Mouse (Mus musculus) E14TG2a.4 (cell line): ENCODE measurements around the gene Tmprss2.

ENCODE experiments used
- H3K27me3 ChIP-seq: 2 replicates; pipeline ENCODE4 v1.6.1; 2014; ENCODE audit warnings: low read length, control low read depth; ENCODE audit not compliant: insufficient read depth
- H3K36me3 ChIP-seq: 2 replicates; pipeline ENCODE4 v1.6.1; 2014; ENCODE audit warnings: low read length, control low read depth; ENCODE audit not compliant: insufficient read depth
- H3K4me1 ChIP-seq: replicated peaks from 2 replicates; pipeline ENCODE4 v1.6.1; 2014; ENCODE audit warnings: low read depth, low read length, control low read depth
- H3K4me3 ChIP-seq: replicated peaks from 2 replicates; pipeline ENCODE4 v1.5.1; 2014; ENCODE audit warnings: mild to moderate bottlenecking, low read length
- H3K9me3 ChIP-seq: 2 replicates; pipeline ENCODE4 v1.6.1; 2014; ENCODE audit warnings: low read length, control low read depth
- CTCF ChIP-seq: conservative IDR thresholded peaks from 2 replicates; pipeline ENCODE4 v1.5.1; 2014; ENCODE audit warnings: low read length
- NANOG ChIP-seq: IDR thresholded peaks from 2 replicates; pipeline ENCODE4 v1.6.1; 2014; ENCODE audit warnings: borderline replicate concordance, low read length, mixed read lengths
- POU5F1 ChIP-seq: IDR thresholded peaks from 2 replicates; pipeline ENCODE4 v1.6.1; 2014; ENCODE audit warnings: low read length, borderline replicate concordance

Gene Tmprss2

GRCm38 (mm10) chr16:97610939-97611338 is at the start of gene Tmprss2:
Gene Tmprss2, minus strand, starts transcription at chr16:97611195.
- Histone ChIP-seq H3K27me3 (peaks cover 54% of the 10 kb centered on the region), H3K4me1 (peaks cover 18% of the 10 kb centered on the region), H3K9me3 (no peaks in the 10 kb centered on the region), H3K36me3 (no peaks in the 10 kb centered on the region), H3K4me3 (peak within 1 kb of the TSS; percentile 68)
- no peak for TF ChIP-seq NANOG
- TF ChIP-seq CTCF = no peak

DNA sequence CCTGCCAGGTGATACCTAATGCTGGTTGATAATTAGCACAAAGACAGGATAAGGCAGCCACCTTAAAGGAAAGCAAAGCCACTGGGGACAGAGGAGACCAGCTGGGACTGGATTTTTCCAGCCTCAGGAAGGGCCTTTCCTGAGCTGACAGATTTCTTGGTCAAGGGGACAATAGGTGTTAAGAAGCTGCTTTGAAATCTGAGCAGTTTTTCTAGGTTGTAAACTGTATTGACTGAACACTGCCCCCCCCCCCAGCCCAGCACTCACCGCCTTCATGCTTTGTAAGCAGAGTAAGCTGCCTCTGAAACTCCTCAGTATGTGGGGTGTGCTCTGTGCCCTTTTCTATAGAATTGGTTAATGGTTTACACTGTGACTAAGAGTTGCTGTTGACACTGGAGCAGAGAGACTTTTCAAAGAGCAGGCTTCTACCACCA is 48.2 kb upstream of the Tmprss2 start:
- no peaks in the 10 kb centered on the region for H3K9me3 ChIP-seq
- H3K4me1 ChIP-seq = peaks cover 20% of the 10 kb centered on the region
- no peaks in the 10 kb centered on the region for H3K36me3 ChIP-seq
- H3K27me3 ChIP-seq = no peaks in the 10 kb centered on the region; the same call in 1 of the 2 replicates
- no peak for TF ChIP-seq NANOG
- TF ChIP-seq CTCF = no peak
- no peak for TF ChIP-seq POU5F1
- no peak overlapping the region for H3K4me3 ChIP-seq

DNA sequence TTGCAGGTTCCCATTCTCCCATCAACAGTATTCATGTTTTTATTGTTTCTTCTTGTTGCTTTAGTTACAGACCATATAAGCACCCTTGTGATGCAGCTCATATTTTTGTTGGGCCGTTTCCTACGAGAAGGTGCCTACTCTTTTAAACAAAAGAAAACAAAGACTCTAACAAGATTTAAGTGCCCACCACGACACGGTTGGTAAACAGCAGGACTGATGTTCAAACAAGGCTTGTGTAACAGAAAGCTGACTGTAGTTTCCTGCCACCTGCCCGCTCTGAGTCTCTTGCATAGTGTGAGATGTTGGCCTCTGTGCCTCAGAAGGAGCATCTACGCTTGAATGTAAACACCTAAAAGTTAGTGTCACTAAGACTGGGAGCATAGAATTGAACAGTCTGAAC is 47.5 kb upstream of the Tmprss2 start:
- peaks cover 20% of the 10 kb centered on the region for H3K4me1 ChIP-seq
- TF ChIP-seq POU5F1 (no peak), CTCF (no peak), NANOG (no peak)
- H3K36me3 ChIP-seq = no peaks in the 10 kb centered on the region
- H3K27me3 ChIP-seq = no peaks in the 10 kb centered on the region; the same call in 1 of the 2 replicates
- no peak overlapping the region for H3K4me3 ChIP-seq
- H3K9me3 ChIP-seq = no peaks in the 10 kb centered on the region

DNA sequence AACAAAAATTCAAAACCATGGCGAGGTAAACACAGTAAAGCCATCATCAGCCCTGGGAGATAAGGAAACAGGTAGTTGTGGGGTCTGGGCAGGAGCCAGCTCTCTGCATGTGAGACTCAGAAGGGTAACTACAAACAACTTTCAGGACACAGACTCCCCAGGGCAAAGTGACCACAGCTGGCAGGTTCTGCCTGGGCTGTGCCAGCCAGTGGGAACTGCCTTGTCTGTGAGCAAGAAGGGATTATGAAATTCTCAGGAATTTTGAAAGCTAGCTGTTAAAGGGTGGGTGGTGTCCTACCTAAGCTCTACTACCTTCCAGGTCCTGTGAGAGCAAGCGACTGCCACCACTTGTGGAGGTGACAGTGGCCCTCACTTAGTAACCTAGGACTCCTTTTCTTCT is 44.8 kb upstream of the Tmprss2 start:
- Histone ChIP-seq H3K4me3 (no peak overlapping the region), H3K27me3 (no peaks in the 10 kb centered on the region), H3K36me3 (no peaks in the 10 kb centered on the region), H3K4me1 (peaks cover 9% of the 10 kb centered on the region), H3K9me3 (no peaks in the 10 kb centered on the region)
- TF ChIP-seq POU5F1 = no peak
- TF ChIP-seq CTCF = no peak
- TF ChIP-seq NANOG = no peak

DNA sequence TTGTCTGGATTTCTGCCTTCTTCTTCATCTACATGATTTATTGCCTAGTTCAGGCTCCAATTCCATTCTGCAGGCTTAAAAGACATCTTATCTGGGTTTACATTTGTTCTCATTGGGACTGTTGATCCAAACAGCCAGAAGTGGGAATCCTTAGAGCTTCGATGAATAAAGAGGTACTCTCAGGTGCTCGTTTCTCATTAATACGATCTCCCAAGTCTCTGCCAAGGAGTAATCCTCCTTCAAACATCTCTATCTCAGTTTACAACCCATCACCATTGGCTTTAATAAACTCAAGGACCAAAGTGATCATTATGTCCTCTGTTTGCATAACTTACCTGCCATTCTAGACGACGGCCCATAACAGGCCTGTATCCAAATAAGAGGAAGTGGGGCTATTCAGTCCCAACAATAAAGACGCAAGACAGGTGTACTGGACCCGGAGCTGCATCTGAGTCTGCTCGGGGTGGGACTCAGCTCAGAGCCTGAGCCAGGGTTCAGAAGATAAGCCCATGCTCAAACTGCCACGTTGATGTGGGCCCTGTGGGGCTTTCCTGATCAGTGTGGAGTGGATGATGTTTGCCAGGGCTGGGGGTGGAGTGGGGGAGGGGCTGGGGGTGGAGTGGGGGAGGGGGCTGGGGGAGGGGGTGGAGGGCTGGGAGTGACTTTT is 38.7 kb upstream of the Tmprss2 start:
- H3K27me3 ChIP-seq = no peaks in the 10 kb centered on the region
- H3K36me3 ChIP-seq = no peaks in the 10 kb centered on the region
- no peak for TF ChIP-seq POU5F1
- TF ChIP-seq CTCF = no peak
- no peak for TF ChIP-seq NANOG
- H3K4me1 ChIP-seq = no peaks in the 10 kb centered on the region
- no peaks in the 10 kb centered on the region for H3K9me3 ChIP-seq
- no peak overlapping the region for H3K4me3 ChIP-seq

GRCm38 (mm10) chr16:97644681-97645080 is 33.7 kb upstream of the Tmprss2 start:
- no peak overlapping the region for H3K4me3 ChIP-seq
- no peaks in the 10 kb centered on the region for H3K9me3 ChIP-seq
- no peaks in the 10 kb centered on the region for H3K4me1 ChIP-seq
- H3K36me3 ChIP-seq = no peaks in the 10 kb centered on the region
- TF ChIP-seq POU5F1 (no peak), CTCF (no peak), NANOG (no peak)
- H3K27me3 ChIP-seq = no peaks in the 10 kb centered on the region; the same call in 1 of the 2 replicates

GRCm38 (mm10) chr16:97639630-97640029 is 28.6 kb upstream of the Tmprss2 start:
- TF ChIP-seq NANOG (no peak), POU5F1 (no peak), CTCF (no peak)
- no peaks in the 10 kb centered on the region for H3K9me3 ChIP-seq
- H3K27me3 ChIP-seq = no peaks in the 10 kb centered on the region; the same call in 1 of the 2 replicates
- H3K4me3 ChIP-seq = no peak overlapping the region
- no peaks in the 10 kb centered on the region for H3K36me3 ChIP-seq
- no peaks in the 10 kb centered on the region for H3K4me1 ChIP-seq

DNA sequence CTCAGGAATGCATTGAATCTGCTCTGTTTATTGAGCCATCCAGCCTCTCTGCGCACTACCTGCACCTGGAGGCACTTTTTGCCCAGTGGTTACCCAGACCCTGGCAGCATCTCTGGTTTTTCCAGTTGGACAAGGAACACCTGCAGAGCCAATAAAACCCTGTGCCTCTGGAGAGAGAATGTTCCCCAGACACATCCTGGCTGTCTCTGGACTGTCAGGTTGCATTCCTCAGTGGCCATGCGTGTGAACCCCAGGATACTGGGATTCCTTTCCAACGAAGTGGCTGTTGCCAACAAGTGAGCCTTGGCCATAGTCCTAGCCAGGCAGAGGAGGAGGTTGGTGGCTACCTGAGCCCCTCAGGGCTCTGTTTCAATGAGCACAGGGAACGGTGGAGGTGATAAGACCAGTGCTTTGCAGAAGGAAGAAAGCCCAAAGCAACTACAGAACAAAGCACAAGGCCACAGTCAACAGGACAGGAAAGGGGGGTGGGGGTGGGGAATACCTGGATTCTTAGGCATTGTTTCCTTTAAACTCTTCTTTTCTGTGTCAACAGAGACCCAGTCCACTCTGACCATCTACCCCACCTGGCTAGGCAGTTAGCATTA is 22.0 kb upstream of the Tmprss2 start:
- Histone ChIP-seq H3K27me3 (no peaks in the 10 kb centered on the region), H3K36me3 (no peaks in the 10 kb centered on the region), H3K4me1 (no peaks in the 10 kb centered on the region), H3K4me3 (no peak overlapping the region), H3K9me3 (no peaks in the 10 kb centered on the region)
- TF ChIP-seq CTCF = no peak
- TF ChIP-seq NANOG = no peak
- no peak for TF ChIP-seq POU5F1

- no peaks in the 10 kb centered on the region for H3K9me3 ChIP-seq
- no peaks in the 10 kb centered on the region for H3K36me3 ChIP-seq
- no peaks in the 10 kb centered on the region for H3K4me1 ChIP-seq
Observed at GRCm38 (mm10) chr16:97623166-97623565, 12.2 kb upstream of the Tmprss2 start.

More at GRCm38 (mm10) chr16:97623166-97623565, 12.2 kb upstream of the Tmprss2 start:
- TF ChIP-seq POU5F1 = no peak
- no peak for TF ChIP-seq NANOG
- TF ChIP-seq CTCF = no peak
- Histone ChIP-seq H3K27me3 (no peaks in the 10 kb centered on the region), H3K4me3 (no peak overlapping the region)
